Mouse (Mus musculus) layer of hippocampus, adult 9-10 months (tissue): ENCODE results near the gene H2-Eb1.

Source experiments
- DNase-seq: peaks from one replicate; pipeline ENCODE4 v3.0.0; 2022; ENCODE audit warnings: low spot score

H2-Eb1 gene

GRCm38 (mm10) chr17:34316697-34317096 lies 11.0 kb downstream of the H2-Eb1 start:
- DNase-seq, result no peak

GRCm38 (mm10) chr17:34317275-34317674 lies 11.6 kb downstream of the H2-Eb1 start:
- no peak for DNase-seq

GRCm38 (mm10) chr17:34325436-34325835 lies 19.8 kb downstream of the H2-Eb1 start, which contains the start of gene H2-Eb2:
H2-Eb2 (plus strand) TSS chr17:34325665.
- DNase-seq, result no peak

GRCm38 (mm10) chr17:34326373-34326772 lies 20.7 kb downstream of the H2-Eb1 start:
- no peak for DNase-seq

- DNase-seq, result no peak
Measured at GRCm38 (mm10) chr17:34329807-34330206, 24.1 kb downstream of the H2-Eb1 start.

GRCm38 (mm10) chr17:34331200-34331599 lies 25.5 kb downstream of the H2-Eb1 start:
- no peak for DNase-seq

GRCm38 (mm10) chr17:34340619-34341402 lies 35.1 kb downstream of the H2-Eb1 start:
- DNase-seq, result no peak

- no peak for DNase-seq
Measured at GRCm38 (mm10) chr17:34344882-34345281, 39.2 kb downstream of the H2-Eb1 start.

- DNase-seq, result no peak
Measured at GRCm38 (mm10) chr17:34345486-34345885, 39.8 kb downstream of the H2-Eb1 start.

GRCm38 (mm10) chr17:34346041-34346440 lies 40.4 kb downstream of the H2-Eb1 start:
- DNase-seq, result no peak

- peak; percentile 88 for DNase-seq
Measured at GRCm38 (mm10) chr17:34347606-34348308, 42.1 kb downstream of the H2-Eb1 start.

- DNase-seq, result peak; percentile 81
Measured at GRCm38 (mm10) chr17:34349429-34349828, 43.8 kb downstream of the H2-Eb1 start.

GRCm38 (mm10) chr17:34354539-34354938 lies 48.9 kb downstream of the H2-Eb1 start, which contains the start of gene Btnl2:
Btnl2 (plus strand) TSS chr17:34354822.
- DNase-seq, result no peak

GRCm38 (mm10) chr17:34354940-34355339 lies 49.3 kb downstream of the H2-Eb1 start:
- DNase-seq, result no peak

- DNase-seq, result no peak
Measured at GRCm38 (mm10) chr17:34362954-34363546, 57.4 kb downstream of the H2-Eb1 start.

GRCm38 (mm10) chr17:34363676-34364310 lies 58.1 kb downstream of the H2-Eb1 start:
- no peak for DNase-seq

GRCm38 (mm10) chr17:34365031-34365430 lies 59.4 kb downstream of the H2-Eb1 start:
- no peak for DNase-seq
